Mouse (Mus musculus) C2C12 (cell line): ENCODE data around the gene Ctnna2.

Source experiments
- CEBPB ChIP-seq: IDR thresholded peaks from one replicate; pipeline ENCODE4 v1.6.1; 2011; ENCODE audit warnings: low read depth, mild to moderate bottlenecking, control low read depth, moderate library complexity
- CTCF ChIP-seq: IDR thresholded peaks from one replicate; pipeline ENCODE4 v1.5.1; 2011; ENCODE audit not compliant: control insufficient read depth, insufficient read depth, insufficient read length
- MYOD1 ChIP-seq: IDR thresholded peaks from one replicate; pipeline ENCODE4 v1.6.1; 2011; ENCODE audit warnings: low read depth; ENCODE audit not compliant: control insufficient read depth, insufficient read length
- MYOG ChIP-seq: IDR thresholded peaks from one replicate; pipeline ENCODE4 v1.6.1; 2011; ENCODE audit not compliant: control insufficient read depth, insufficient read length; ENCODE audit errors: extremely low read depth
- USF1 ChIP-seq: IDR thresholded peaks from one replicate; pipeline ENCODE4 v1.6.1; 2011; ENCODE audit warnings: low read depth, mild to moderate bottlenecking, control low read depth, moderate library complexity

GRCm38 (mm10) chr6:77101047-77101446 lies 878.5 kb downstream of the Ctnna2 start:
- no peak for TF ChIP-seq CTCF
- no peak for TF ChIP-seq CEBPB
- no peak for TF ChIP-seq MYOG
- no peak for TF ChIP-seq USF1
- TF ChIP-seq MYOD1, result no peak
